Mouse (Mus musculus) adrenal gland, adult 18-20 months (tissue): ENCODE data around the gene Negr1. TPM values are rescaled to one million over a fixed set of nuclear protein-coding genes. Genes with fewer than 3 reads are reported as not detected.

Experiments used
- DNase-seq, 2 experiments: peaks; one replicate each; pipeline ENCODE4 v3.0.0; 2021 to 2022; ENCODE audit warnings: low spot score in 2 of 2
- total RNA-seq, 2 experiments: library from RNA; stranded (reverse); gene quantifications; 1 replicate in 1 of 2; 2 replicates in 1 of 2; pipeline ENCODE4 v1.2.3; 2021

The Negr1 gene
- total RNA-seq, 2 experiments from 2014 or later, result 10.2 to 15.4 TPM

DNA sequence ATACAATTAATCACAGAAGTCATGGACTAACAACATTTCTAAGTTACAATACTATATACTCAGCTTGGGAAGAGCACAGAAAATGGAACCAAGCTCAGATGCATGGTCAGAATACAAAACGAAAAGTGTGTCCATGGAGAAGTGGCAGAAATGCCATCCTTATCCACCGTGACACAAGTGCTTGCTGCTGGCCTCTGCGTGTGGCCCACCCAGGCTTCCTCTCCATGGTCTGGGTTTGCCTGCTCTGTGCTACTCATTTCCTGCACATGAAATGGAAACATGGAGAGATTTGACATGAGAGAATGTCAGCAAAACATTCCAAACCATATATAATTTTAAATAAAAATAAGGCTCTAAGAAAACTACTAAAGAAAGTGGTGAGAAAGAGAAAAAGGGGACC is 645.2 kb downstream of the Negr1 start:
- DNase-seq, result no peak

DNA sequence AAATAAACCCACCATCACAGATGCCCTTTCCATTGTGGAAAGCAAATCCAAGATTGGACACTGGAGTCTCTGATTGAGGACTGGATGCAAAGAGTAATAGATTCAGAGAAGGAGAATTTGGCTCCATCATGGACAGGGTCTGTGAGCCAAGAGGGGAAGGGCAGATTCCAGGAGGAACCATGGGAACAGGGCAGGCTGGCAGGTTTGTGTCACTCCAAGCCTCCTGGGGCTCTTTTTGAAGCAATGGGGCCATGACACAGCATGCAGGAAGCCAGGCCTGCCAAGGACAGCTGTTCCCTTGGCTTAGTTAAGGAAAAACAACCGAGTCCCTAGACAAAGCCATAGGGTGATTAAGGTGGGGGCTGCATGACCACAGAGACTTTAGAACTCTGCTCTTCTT is 647.4 kb downstream of the Negr1 start:
- DNase-seq, result no peak

DNA sequence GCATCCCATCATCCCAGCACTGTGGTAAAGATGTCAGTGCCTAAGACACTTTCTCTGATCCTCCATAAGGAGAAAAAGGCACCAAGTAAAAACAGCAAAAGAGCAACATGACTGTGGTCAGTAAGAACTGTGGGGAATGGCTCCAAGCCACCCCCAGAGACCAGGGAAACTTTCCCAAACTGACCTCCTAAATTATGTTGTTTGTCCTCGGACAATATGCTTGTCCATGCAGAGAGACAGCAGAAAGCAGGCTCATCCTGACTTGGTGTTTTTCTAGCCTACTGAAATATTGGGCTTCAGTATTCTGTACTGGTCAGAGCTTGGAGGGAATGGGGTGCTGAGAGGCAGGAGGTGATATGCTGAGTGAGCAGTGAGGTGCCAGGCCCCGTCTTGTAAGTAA is 647.8 kb downstream of the Negr1 start:
- no peak for DNase-seq

DNA sequence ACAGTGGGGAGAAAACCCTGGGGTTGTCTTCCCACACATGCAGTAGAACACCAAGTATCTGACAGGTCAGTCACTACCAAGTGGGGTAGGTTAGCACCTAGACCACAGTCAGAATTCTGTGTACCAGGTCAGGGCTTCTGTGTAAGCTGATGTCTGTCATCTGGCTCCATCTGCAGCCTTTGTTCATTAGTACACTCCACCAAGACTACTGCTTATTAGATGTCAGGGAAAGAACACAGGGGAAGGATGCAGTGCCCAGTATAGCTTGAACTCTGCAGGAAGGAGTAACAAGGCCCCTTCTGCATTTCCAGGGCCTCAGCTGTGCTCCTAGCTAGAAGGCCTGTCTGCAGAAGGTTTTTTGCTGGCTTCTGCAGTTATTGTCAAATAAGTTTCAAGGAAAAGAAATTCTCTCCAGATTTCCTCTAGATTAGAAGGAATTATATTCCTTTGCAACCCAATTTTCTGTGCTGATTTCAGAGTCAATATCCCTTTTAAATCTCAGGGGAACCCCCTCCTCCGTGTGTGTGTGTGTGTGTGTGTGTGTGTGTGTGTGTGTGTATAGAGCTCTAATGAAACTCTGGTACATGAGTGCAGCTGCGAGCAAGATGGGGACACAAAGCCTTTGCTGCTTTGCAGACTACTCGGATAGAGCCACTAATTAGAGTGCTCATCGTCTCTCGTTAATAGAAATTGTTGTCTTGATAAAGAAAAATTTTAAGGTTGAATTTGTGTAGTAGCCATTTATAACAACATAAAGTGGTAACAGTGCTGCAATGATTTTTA is 654.5 kb downstream of the Negr1 start:
- DNase-seq, result no peak

DNA sequence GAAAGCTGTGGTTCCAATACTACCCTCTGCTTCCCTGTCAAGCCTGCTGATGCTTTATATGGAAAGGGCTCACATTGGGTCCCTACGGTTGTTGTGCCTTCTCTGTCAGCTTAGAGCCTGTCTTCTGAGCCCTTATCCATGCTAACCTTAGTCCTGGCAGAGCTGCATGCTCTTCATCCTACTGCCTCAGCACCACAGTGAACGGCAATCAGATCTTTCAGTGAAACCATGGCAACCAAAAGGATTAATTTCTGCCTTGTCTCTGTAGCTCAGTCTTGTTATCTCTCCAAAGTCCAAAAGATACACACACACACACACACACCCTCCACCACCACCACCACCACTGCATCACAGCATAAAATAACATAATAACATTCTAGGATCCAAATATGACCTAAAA is 656.2 kb downstream of the Negr1 start:
- no peak for DNase-seq

DNA sequence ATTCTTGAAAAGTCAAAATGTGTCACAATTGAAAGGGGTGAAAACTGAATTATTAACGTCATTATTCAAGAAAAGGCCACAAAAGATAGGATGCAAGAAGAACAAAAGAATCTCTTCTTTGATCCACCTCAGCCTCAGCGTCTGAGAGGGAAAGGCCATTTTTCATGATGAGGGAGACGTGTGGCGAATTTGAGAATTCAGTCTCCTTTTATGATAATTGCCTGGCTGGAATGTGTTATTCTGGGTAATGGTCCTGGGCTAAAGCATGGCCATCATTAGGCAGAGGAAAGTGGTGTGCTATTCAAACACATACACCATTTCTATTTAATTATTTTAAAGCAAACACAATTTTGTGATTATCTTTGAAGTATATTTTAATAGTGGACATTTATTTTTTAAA is 663.3 kb downstream of the Negr1 start:
- no peak for DNase-seq

DNA sequence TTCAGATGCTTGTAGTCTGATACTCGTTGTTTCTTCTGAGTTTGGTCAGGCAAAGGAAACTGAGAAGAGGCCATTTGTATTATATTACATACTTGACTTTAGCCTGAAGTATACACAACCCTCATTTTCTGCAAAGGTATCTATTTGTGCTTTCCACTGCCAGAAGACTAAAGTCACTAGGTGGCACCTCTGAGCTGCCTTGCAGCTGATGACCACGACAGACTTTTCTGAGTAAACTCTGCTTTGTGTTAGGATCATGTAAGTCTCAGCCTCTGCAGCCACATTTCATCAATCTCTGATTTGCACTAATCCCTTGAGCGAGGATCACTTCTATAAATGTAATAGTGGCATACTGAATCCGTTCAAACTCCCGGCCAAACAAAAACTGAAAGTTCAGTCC is 671.1 kb downstream of the Negr1 start:
- DNase-seq, result no peak

DNA sequence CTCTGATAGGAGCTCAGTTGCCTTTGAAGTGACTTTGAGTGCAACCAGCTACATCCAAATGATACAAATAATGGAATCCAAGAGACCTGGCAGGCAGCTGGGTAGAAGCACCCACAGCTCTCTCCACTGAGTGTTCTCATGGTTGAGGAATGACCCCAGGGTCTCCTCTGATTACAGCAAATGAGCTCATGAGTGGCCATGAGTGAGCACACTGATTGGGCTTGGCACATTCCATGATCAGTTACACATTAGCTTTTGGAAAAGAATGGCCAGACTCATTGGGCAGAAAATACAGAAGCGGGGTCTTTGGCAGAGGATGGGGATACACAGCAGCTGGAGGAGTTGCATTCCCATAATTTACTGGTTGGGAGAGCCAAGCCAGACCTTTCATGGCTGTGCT is 678.6 kb downstream of the Negr1 start:
- DNase-seq, result no peak

DNA sequence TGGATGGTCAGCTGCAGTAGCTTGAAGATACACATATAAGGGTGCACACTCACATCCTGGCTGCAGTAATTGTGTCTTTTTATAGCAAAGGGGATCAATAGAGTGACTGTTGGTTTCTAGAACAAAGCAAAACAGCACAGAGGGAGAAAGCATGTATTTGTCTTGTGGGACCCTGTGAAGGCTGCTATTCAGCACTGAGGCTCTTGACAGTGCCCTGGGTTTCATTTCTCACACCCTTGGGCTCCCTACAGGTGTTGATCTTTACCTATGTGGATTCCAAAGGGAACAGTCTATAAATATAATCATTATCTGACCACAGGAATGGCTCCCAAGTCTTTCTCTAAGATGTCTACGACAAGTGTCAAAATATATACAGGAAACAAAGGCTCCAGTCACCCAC is 693.9 kb downstream of the Negr1 start:
- DNase-seq, result no peak

DNA sequence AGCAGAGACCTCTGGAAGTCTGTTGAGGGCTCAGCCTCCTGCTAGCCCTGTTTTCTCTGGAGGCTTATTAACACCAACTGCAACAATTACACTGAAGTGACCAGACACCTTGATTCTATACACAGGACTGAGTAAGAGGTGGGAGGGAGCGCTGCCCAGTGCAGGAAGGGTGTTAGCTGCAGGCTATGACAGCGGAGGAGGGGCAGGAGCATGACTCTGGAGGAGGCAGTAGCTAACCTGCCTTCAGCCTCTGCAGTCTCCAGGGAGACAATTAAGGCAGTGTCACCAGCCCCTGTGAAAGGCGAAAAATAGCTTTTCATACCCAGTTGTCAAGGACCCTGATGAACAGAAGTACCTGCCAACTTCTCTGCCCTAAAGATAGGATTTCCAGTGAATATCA is 694.3 kb downstream of the Negr1 start:
- no peak for DNase-seq

DNA sequence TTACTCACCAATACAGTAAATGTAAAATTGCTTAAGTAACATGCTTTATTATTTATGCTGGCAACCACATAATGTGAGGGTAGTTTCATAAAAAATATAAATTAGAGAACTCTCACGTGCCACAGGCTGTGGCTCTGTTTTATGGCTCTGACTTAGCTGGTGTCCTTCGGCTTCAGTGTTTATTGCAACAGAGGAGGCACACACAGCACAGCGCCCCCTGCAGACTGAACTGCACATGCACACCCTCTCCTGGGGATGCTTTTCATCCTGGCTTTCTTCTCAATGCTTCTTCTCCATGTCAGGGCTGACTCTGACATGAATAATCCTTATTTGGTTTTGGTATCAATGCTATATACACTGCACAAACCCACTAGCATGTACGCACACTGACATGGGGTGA is 707.1 kb downstream of the Negr1 start:
- DNase-seq, result no peak

DNA sequence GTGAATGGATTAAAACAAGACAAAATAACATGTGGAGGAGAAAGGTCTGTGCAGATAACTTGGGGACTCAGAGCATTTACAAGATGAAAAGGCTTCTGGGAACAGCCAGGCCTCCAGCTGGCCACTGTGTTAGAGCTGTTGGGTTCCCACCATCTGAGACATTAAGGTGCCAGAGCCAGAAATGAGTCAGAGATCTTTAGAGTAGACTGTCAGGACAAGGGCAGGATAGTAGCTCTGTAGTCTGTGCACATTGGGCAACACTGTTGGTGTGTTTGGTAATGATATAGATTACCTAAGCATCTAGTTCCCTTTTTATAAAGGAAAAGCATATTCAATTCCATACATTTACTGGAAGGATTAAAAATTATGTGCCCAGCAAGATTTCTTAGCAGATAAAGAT is 710.8 kb downstream of the Negr1 start:
- no peak for DNase-seq

DNA sequence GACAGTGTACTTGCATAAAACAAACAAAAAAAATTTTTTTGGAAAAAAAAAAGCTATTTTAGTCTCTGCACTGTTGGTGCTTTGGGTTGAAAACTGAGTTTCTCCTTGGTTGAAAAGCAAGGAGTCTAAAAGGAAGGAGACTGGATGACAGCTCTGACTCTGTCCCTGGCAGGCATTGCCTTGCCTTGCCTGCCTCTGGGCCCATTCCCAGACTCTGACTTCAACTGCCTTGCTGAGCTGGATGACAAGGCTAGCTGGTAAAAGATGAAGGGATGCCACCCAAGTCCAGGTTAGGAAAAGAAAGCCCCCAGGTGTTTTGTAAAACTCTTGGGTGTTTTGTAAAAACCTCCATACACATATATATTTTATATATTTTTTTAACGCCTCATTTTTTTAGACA is 712.5 kb downstream of the Negr1 start:
- no peak for DNase-seq

DNA sequence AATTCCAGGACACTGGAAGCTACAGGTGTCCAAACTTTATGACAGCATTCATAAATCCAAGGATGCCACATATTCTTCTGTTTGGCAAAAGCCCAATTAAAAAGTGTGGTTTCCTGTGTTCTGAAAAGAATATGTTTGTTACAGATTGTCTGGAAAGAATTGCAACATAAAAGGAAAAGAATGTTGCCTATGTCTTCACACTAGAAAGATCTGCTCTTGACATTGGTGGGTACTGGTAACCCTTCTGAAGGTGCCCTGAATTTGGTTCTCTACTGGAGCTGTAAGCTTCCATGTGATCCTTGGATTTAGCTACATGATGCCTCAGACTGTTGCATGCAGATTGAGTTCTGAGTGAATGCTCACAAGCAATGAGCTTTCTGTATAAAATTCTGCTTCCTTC is 718.1 kb downstream of the Negr1 start:
- DNase-seq, result no peak

DNA sequence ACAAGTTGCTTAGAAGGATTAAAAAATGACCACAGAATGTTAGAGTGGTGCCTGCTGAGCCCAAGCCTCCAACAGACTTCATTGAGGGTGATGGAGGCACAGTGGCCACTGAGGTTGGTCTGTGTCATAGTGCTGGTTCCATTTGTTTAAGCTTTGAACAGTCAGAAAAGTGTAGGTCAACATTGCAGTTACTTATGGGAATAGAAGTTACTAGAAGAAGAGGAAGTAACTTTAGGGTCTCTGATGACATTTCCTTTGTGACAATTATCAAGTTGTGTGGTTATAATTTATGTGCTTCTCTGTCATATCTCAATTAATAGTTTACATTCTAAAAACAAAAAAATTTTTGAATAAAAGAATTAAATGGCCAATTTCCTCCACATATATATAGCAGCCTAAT is 719.7 kb downstream of the Negr1 start:
- no peak for DNase-seq

DNA sequence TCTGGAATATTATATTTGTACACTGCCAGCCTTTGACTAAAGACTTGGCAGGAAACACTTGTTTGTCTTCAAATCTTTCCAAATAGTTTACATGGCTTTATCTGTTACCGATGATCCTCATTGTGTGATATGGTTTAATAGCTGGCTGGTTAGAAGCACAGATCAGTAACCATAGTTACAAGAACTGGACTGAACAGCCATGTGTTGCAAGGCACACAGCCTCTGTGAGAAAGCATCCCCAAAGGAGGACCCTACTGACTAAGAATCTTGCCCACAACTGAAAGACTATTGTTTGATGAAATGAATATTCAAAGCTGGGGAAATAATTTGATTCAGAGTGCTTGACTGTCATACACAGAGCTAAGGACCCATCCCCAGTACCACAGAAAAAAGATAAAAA is 729.7 kb downstream of the Negr1 start:
- no peak for DNase-seq

DNA sequence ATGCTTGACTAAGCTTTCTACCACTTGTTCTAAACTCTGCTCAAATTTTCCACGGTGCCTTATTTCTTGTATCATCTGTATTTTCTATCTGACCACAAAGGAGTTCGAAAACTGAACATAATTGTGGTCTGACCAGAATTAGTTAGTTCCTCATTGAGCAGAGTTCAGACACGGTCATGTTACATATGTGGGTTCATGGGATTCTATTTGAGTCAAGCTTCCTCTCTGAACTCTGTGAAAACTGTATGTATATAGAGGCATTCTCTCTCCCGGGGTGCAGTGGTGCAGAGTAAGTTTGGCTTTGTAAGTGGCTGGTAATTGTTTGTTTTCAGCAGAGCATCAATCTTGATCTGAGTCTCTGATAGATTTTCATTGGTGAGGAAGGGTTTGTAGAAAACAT is 735.6 kb downstream of the Negr1 start:
- no peak for DNase-seq

DNA sequence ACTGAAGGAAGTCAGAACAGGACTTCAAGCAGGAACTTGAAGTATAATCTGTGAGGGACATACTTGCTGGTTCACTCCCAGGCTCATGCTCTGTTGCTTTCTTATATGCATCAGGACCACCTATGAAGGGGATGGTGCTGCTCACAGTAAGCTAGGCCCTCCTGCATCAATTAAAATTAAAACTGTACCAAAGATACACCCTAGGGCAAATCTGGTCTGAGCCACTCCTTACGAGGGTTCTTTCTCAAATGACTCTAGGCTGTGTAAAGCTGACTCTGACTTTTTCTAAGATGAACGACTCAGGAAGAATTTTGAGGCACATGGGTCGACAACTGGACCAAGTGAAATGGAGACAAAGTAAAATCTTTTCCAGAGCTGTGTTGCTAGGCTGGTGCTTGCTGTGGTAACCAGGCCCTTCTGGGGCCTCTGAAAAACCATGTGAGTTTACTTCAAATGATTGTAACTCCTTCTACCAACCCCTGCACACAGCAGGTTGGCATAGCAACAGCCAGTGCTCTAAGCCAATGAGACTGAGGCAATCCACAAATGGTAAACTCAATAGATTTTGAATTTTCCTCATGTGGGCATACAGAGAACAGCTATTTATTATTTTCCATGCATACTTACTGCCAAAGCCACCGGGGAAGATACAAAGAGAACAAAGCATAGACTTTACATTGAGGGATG is 742.0 kb downstream of the Negr1 start:
- DNase-seq, result no peak

DNA sequence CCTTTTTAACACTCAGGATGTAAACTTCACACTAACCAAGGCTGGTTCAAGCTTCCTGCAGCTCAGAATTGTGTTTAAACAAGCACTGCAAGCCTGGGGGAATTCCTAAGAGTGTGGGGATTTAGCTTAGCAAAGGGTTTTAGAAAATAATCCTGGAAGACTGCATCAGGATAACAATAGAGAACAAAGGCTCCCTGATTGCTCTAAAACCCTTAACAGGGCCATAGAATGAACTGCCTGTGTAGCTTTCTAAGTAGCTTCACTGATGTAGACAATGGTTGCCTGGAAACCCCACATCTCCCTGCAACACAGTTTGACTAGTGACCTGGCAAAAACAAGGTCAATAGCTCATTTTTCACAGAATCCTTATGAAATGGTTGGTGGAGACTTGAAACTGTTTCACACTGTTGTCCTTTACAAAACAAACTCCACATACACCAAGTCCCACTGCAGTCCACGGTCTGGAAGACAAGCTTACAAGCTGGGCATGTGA is 759.5 kb downstream of the Negr1 start:
- no peak for DNase-seq

DNA sequence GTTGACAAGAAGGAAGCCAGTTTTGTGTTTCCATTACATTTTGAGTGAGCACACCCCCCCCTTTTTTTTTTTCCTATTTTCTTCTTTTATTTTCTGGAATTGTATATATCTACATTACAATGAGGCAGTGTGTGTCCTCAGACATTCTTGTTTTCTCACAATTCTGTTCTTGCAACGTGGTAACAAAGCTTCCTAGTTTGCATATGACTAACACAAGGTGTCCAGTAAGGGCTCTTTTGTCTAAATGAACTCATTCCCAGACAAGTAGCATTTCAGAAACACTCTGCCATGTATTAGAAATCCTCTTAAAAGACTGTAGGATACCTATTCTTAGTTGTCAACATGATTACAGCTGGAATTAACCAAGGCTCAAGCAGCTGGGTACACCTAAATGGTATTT is 760.2 kb downstream of the Negr1 start:
- DNase-seq, result no peak

DNA sequence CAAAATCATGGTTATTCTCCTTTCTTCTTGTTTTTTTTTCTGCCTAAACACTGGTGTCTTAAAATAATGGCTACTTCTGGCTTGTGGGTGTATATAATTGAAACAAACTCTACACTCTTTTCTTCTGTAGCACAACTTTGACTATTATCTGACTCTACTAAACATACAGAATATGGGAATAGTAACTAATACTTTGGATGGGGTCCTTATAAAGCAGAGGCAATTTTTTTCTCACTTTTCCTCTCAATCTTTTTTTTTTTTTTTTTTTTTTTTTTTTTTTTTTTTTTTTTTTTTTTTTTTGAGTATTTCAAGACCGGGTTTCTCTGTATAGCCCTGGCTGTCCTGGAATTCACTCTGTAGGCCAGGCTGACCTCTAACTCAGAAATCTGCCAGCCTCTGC is 772.6 kb downstream of the Negr1 start:
- DNase-seq, result no peak

DNA sequence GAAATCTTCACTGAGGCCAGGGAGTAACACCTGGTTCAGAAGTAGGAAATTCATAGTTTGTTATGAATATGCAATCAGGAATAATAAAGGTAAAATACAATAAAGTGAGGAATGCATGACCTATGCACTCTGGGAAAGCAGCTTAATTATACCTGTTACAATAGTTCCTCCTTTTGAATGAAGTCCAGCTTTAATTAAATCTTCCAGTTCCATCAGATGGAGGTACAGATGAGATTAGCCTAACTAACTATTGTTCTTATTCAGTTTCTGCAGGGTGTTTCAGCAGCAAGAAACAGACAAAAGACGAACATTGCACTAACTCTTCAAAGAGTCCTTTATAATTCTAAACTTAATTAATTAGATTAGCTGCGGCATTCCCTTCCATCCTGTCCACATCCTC is 787.9 kb downstream of the Negr1 start:
- DNase-seq, result no peak

DNA sequence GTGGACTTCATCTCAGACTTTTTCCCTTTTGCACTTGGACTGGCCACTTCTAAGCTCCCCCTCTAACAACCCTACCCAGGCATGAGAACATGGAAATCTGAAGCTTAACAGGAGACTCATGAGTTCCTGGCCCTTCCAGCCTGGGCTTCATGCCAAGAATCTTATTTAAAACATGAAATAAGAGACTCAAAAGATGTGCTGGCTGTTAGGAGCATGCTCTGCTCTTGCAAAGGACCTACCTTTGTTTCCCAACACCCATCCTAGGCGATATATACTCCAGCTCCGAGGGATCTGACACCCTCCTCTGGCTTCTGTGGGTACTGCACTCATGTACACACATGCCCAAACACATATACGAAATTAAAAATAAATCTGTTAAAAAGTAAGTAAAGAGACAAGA is 797.3 kb downstream of the Negr1 start:
- DNase-seq, result no peak
